Mouse (Mus musculus): Measurements from ENCODE around the gene Mrpl22. TPM values are rescaled to one million over a fixed set of nuclear protein-coding genes. Genes with fewer than 3 reads are reported as not detected.
"Not testable (repeated sequence)": the region's sequence is repeated elsewhere in the genome, so short reads cannot be mapped to it uniquely, and the experiment has no call there.

Mrpl22 gene
- polyA plus RNA-seq, 1 experiment from 2014 or later: 138 TPM

- Histone ChIP-seq H3K9me3 (replicated peaks; ENCODE audit: control insufficient read depth, low read length) (no peaks in the 10 kb centered on the region), H3K4me3 (ENCODE audit: low read depth, low read length) (no peak overlapping the region), H3K4me1 (ENCODE audit: control insufficient read depth, insufficient read depth, low read length) (no peaks in the 10 kb centered on the region), H3K27ac (ENCODE audit: low read depth, low read length) (no peak overlapping the region), H3K4me2 (ENCODE audit: low read length) (peak overlapping the region; percentile 58), H3K27me3 (replicated peaks; ENCODE audit: control insufficient read depth, insufficient read depth, low read length) (no peaks in the 10 kb centered on the region), H3K9ac (ENCODE audit: low read length) (no peak overlapping the region), H3K36me3 (ENCODE audit: control insufficient read depth, insufficient read depth, low read length) (no peaks in the 10 kb centered on the region)
- DNase-seq (ENCODE audit: low spot score) (no peak), ATAC-seq (no peak)
- 83% methylated on average over 4 of the region's 4 CpGs for WGBS
These were observed 27.2 kb downstream of the Mrpl22 start for GRCm38 (mm10) chr11:58198663-58199062.

- not testable (repeated sequence) for H3K4me1 ChIP-seq (ENCODE audit: control insufficient read depth, insufficient read depth, low read length); H3K27me3 ChIP-seq (replicated peaks; ENCODE audit: control insufficient read depth, insufficient read depth, low read length); H3K9me3 ChIP-seq (replicated peaks; ENCODE audit: control insufficient read depth, low read length); H3K27ac ChIP-seq (ENCODE audit: low read depth, low read length); H3K36me3 ChIP-seq (ENCODE audit: control insufficient read depth, insufficient read depth, low read length)
- peak; percentile 60; the same call in 1 of the 2 replicates for ATAC-seq
- peak; percentile 40 for DNase-seq (ENCODE audit: low spot score)
- WGBS: 5% methylated on average over 13 of the region's 15 CpGs
- Histone ChIP-seq H3K4me3 (ENCODE audit: low read depth, low read length) (peak within 1 kb of the TSS; percentile 36), H3K4me2 (ENCODE audit: low read length) (peak within 1 kb of the TSS; percentile 58), H3K9ac (ENCODE audit: low read length) (peak within 1 kb of the TSS; percentile 52)
These were observed 28.0 kb downstream of the Mrpl22 start, which contains the start of the genes Igtp and Irgm2 for GRCm38 (mm10) chr11:58199229-58200037. Gene Igtp (plus strand): TSS chr11:58199556. Gene Irgm2 (plus strand): TSS chr11:58199618.

GRCm38 (mm10) chr11:58200226-58200625 lies 28.8 kb downstream of the Mrpl22 start:
- no peaks in the 10 kb centered on the region for H3K9me3 ChIP-seq (replicated peaks; ENCODE audit: control insufficient read depth, low read length)
- no peaks in the 10 kb centered on the region for H3K36me3 ChIP-seq (ENCODE audit: control insufficient read depth, insufficient read depth, low read length)
- no peak for ATAC-seq
- no peak overlapping the region for H3K4me2 ChIP-seq (ENCODE audit: low read length)
- no peak overlapping the region for H3K9ac ChIP-seq (ENCODE audit: low read length)
- H3K4me1 ChIP-seq (ENCODE audit: control insufficient read depth, insufficient read depth, low read length): no peaks in the 10 kb centered on the region
- no peak overlapping the region for H3K4me3 ChIP-seq (ENCODE audit: low read depth, low read length)
- H3K27ac ChIP-seq (ENCODE audit: low read depth, low read length): no peak overlapping the region
- WGBS: 92% methylated on average over 4 of the region's 4 CpGs
- DNase-seq (ENCODE audit: low spot score): no peak
- H3K27me3 ChIP-seq (replicated peaks; ENCODE audit: control insufficient read depth, insufficient read depth, low read length): no peaks in the 10 kb centered on the region

GRCm38 (mm10) chr11:58201052-58201451 lies 29.6 kb downstream of the Mrpl22 start:
- no peaks in the 10 kb centered on the region for H3K9me3 ChIP-seq (replicated peaks; ENCODE audit: control insufficient read depth, low read length)
- no peak overlapping the region for H3K27ac ChIP-seq (ENCODE audit: low read depth, low read length)
- ATAC-seq (no peak), DNase-seq (ENCODE audit: low spot score) (no peak)
- H3K4me3 ChIP-seq (ENCODE audit: low read depth, low read length): no peak overlapping the region
- no peak overlapping the region for H3K4me2 ChIP-seq (ENCODE audit: low read length)
- 86% methylated on average over 12 of the region's 12 CpGs for WGBS
- no peaks in the 10 kb centered on the region for H3K36me3 ChIP-seq (ENCODE audit: control insufficient read depth, insufficient read depth, low read length)
- no peak overlapping the region for H3K9ac ChIP-seq (ENCODE audit: low read length)
- no peaks in the 10 kb centered on the region for H3K4me1 ChIP-seq (ENCODE audit: control insufficient read depth, insufficient read depth, low read length)
- H3K27me3 ChIP-seq (replicated peaks; ENCODE audit: control insufficient read depth, insufficient read depth, low read length): no peaks in the 10 kb centered on the region

GRCm38 (mm10) chr11:58210321-58210886 lies 38.9 kb downstream of the Mrpl22 start:
- 94% methylated on average over 1 of the region's 1 CpGs for WGBS
- no peak overlapping the region for H3K4me2 ChIP-seq (ENCODE audit: low read length)
- no peaks in the 10 kb centered on the region for H3K9me3 ChIP-seq (replicated peaks; ENCODE audit: control insufficient read depth, low read length)
- no peak for ATAC-seq
- H3K9ac ChIP-seq (ENCODE audit: low read length): no peak overlapping the region
- H3K4me3 ChIP-seq (ENCODE audit: low read depth, low read length): no peak overlapping the region
- no peak overlapping the region for H3K27ac ChIP-seq (ENCODE audit: low read depth, low read length)
- no peaks in the 10 kb centered on the region for H3K36me3 ChIP-seq (ENCODE audit: control insufficient read depth, insufficient read depth, low read length)
- DNase-seq (ENCODE audit: low spot score): no peak
- 0 out of 2 replicates have a peak, but pooled peaks cover 6% of the 10 kb centered on the region for H3K27me3 ChIP-seq (replicated peaks; ENCODE audit: control insufficient read depth, insufficient read depth, low read length)
- no peaks in the 10 kb centered on the region for H3K4me1 ChIP-seq (ENCODE audit: control insufficient read depth, insufficient read depth, low read length)

GRCm38 (mm10) chr11:58211062-58211681 lies 39.7 kb downstream of the Mrpl22 start:
- no peak overlapping the region for H3K9ac ChIP-seq (ENCODE audit: low read length)
- no peaks in the 10 kb centered on the region for H3K36me3 ChIP-seq (ENCODE audit: control insufficient read depth, insufficient read depth, low read length)
- DNase-seq (ENCODE audit: low spot score) (no peak), ATAC-seq (no peak)
- no peaks in the 10 kb centered on the region for H3K4me1 ChIP-seq (ENCODE audit: control insufficient read depth, insufficient read depth, low read length)
- no peak overlapping the region for H3K27ac ChIP-seq (ENCODE audit: low read depth, low read length)
- no peaks in the 10 kb centered on the region for H3K9me3 ChIP-seq (replicated peaks; ENCODE audit: control insufficient read depth, low read length)
- no peak overlapping the region for H3K4me3 ChIP-seq (ENCODE audit: low read depth, low read length)
- H3K27me3 ChIP-seq (replicated peaks; ENCODE audit: control insufficient read depth, insufficient read depth, low read length): 0 out of 2 replicates have a peak, but pooled peaks cover 6% of the 10 kb centered on the region
- H3K4me2 ChIP-seq (ENCODE audit: low read length): no peak overlapping the region
- WGBS: 18% methylated on average over 9 of the region's 9 CpGs

GRCm38 (mm10) chr11:58211682-58212067 lies 40.2 kb downstream of the Mrpl22 start:
- Histone ChIP-seq H3K4me1 (ENCODE audit: control insufficient read depth, insufficient read depth, low read length) (no peaks in the 10 kb centered on the region), H3K27ac (ENCODE audit: low read depth, low read length) (no peak overlapping the region), H3K4me2 (ENCODE audit: low read length) (no peak overlapping the region), H3K9ac (ENCODE audit: low read length) (no peak overlapping the region), H3K4me3 (ENCODE audit: low read depth, low read length) (no peak overlapping the region), H3K36me3 (ENCODE audit: control insufficient read depth, insufficient read depth, low read length) (no peaks in the 10 kb centered on the region), H3K27me3 (replicated peaks; ENCODE audit: control insufficient read depth, insufficient read depth, low read length) (0 out of 2 replicates have a peak, but pooled peaks cover 6% of the 10 kb centered on the region), H3K9me3 (replicated peaks; ENCODE audit: control insufficient read depth, low read length) (no peaks in the 10 kb centered on the region)
- no peak for DNase-seq (ENCODE audit: low spot score)
- no peak for ATAC-seq
- WGBS: 10% methylated on average over 2 of the region's 2 CpGs

- Histone ChIP-seq H3K27ac (ENCODE audit: low read depth, low read length) (no peak overlapping the region), H3K9ac (ENCODE audit: low read length) (no peak overlapping the region), H3K4me1 (ENCODE audit: control insufficient read depth, insufficient read depth, low read length) (no peaks in the 10 kb centered on the region), H3K9me3 (replicated peaks; ENCODE audit: control insufficient read depth, low read length) (no peaks in the 10 kb centered on the region), H3K4me2 (ENCODE audit: low read length) (no peak overlapping the region), H3K36me3 (ENCODE audit: control insufficient read depth, insufficient read depth, low read length) (no peaks in the 10 kb centered on the region), H3K4me3 (ENCODE audit: low read depth, low read length) (no peak overlapping the region), H3K27me3 (replicated peaks; ENCODE audit: control insufficient read depth, insufficient read depth, low read length) (0 out of 2 replicates have a peak, but pooled peaks cover 6% of the 10 kb centered on the region)
- WGBS: 81% methylated on average over 7 of the region's 7 CpGs
- DNase-seq (ENCODE audit: low spot score) (no peak), ATAC-seq (no peak)
These were observed 42.3 kb downstream of the Mrpl22 start for GRCm38 (mm10) chr11:58213673-58214342.
